Comparison of ENCODE assay signal across 18 mouse cellular contexts in genomic region chr15:82221104-82221860, GRCm38 (mm10). TPM values are rescaled to one million over a fixed set of nuclear protein-coding genes. Genes with fewer than 3 reads are reported as not detected.
DNase-seq lines count a peak whose midpoint lies in the region; TF ChIP-seq lines count a peak whose summit lies in the region.
"Had no signal": no experiment of that assay in that cellular context is flagged by ENCODE, and none has a peak within 500 bp of the region (broad histone marks: within the 10 kb centered on the region; RNA-seq: fewer than 3 reads in every experiment).

No protein-coding gene starts in this region.

- peak; percentile 31 for TF ChIP-seq CTCF in left cerebral cortex, adult 2 months (IDR thresholded peaks at IDR 0.05)
- no peak for TF ChIP-seq CTCF in bone marrow, adult 2 months (IDR thresholded peaks at IDR 0.05; ENCODE audit: control insufficient read depth, insufficient read depth, low read length)

- peak; percentile 26 to 51 for DNase-seq in cerebellum, postnatal 14 days
- no peak for DNase-seq in cerebellum, adult 11 months
- no peak for DNase-seq in left cerebral cortex, adult 2 months (ENCODE audit: extremely low spot score in 1 of 2, low spot score in 2 of 2)
- no peak for DNase-seq in left cerebral cortex, postnatal 4 days
- DNase-seq in B cell, adult 2 months = peak; percentile 67 to 71
- DNase-seq in adrenal gland, postnatal 25 days = no peak
- DNase-seq in embryo, embryonic 10.5 days (ENCODE audit: low spot score) = no peak
- DNase-seq: gastrocnemius, postnatal 14 days; kidney, postnatal 25 days; liver, embryonic 13.5 days had no signal

- H3K4me3 ChIP-seq in left cerebral cortex, adult 2 months = no peak overlapping the region
- no peak overlapping the region for H3K4me3 ChIP-seq in bone marrow, adult 2 months (replicated peaks; ENCODE audit: control insufficient read depth, low read depth, low read length)
- H3K4me3 ChIP-seq: erythroblast, embryonic 14.5 days; liver, embryonic 13.5 days had no signal

- H3K27ac ChIP-seq in left cerebral cortex, adult 2 months = no peak overlapping the region
- 0 out of 2 replicates have a peak overlapping the region, but pooled peaks have one; percentile 24 for H3K27ac ChIP-seq in bone marrow, adult 2 months (ENCODE audit: control insufficient read depth, insufficient read depth, low read depth, low read length, poor library complexity)
- H3K27ac ChIP-seq: liver, embryonic 13.5 days; macrophage had no signal

- peaks cover 15% of the 10 kb centered on the region for H3K4me1 ChIP-seq in bone marrow, adult 2 months (ENCODE audit: control insufficient read depth, insufficient read depth, low read length)

- TF ChIP-seq POLR2A in bone marrow, adult 2 months (IDR thresholded peaks at IDR 0.05; ENCODE audit: borderline replicate concordance, control insufficient read depth, low read depth, low read length) = no peak

- WGBS in bone marrow, adult 2 months = 76% methylated on average over 14 of the region's 14 CpGs

- intact Hi-C loops in left cerebral cortex, adult 2 months (cut with DNase I) = no loop called here
- intact Hi-C loops in left cerebral cortex, postnatal 4 days (cut with DNase I) = no loop called here

RNA-seq across cellular contexts. Expression of gene Tnfrsf13c, which starts 2.9 kb away (rescaled TPM):
- under 1 TPM; 0.29 to 0.47 TPM for total RNA-seq in left cerebral cortex, adult 2 months (2021)
- total RNA-seq in left cerebral cortex, postnatal 4 days (2021) = 1 to 10 TPM in 1 of 2 experiments, under 1 TPM in 1; 0.46 to 1.1 TPM
- 12.1 and 24.9 TPM in 2 replicates for polyA plus RNA-seq in bone marrow, adult 2 months (2011; ENCODE audit: insufficient read depth, insufficient read length, low replicate concordance, missing spikeins)
- total RNA-seq in adrenal gland, postnatal 25 days (2021) = 0.21 TPM in 1 of 2 replicates, not detected in the other
- total RNA-seq: gastrocnemius, postnatal 14 days had no signal

RNA-seq across cellular contexts. Expression of gene Shisa8, which starts 8.7 kb away (rescaled TPM):
- 1 to 10 TPM; 2.1 to 2.7 TPM for total RNA-seq in left cerebral cortex, adult 2 months (2021)
- total RNA-seq in left cerebral cortex, postnatal 4 days (2021) = 1 to 10 TPM; 1.5 to 2.0 TPM
- 0.77 and 1.9 TPM in 2 replicates for polyA plus RNA-seq in bone marrow, adult 2 months (2011; ENCODE audit: insufficient read depth, insufficient read length, low replicate concordance, missing spikeins)
- 0.24 and 0.48 TPM in 2 replicates for total RNA-seq in adrenal gland, postnatal 25 days (2021)
- polyA plus RNA-seq: activated CD4-positive, CD25-positive, alpha-beta regulatory T cell, adult 4 months; macrophage had no signal

RNA-seq across cellular contexts. Expression of gene Cenpm, which starts 23.3 kb away (rescaled TPM):
- 1 to 10 TPM; 3.1 to 4.8 TPM for total RNA-seq in left cerebral cortex, adult 2 months (2021)
- 1 to 10 TPM; 6.5 to 6.9 TPM for total RNA-seq in left cerebral cortex, postnatal 4 days (2021)
- 19.5 and 21.2 TPM in 2 replicates for polyA plus RNA-seq in bone marrow, adult 2 months (2011; ENCODE audit: insufficient read depth, insufficient read length, low replicate concordance, missing spikeins)
- 5.9 and 7.5 TPM in 2 replicates for total RNA-seq in adrenal gland, postnatal 25 days (2021)

RNA-seq across cellular contexts. Expression of gene 1500009C09Rik, which starts 30.9 kb away (rescaled TPM):
- total RNA-seq in left cerebral cortex, adult 2 months (2021) = 100 to 1,000 TPM in 1 of 2 experiments, 10 to 100 TPM in 1; 96.5 to 102 TPM
- total RNA-seq in left cerebral cortex, postnatal 4 days (2021) = 10 to 100 TPM; 70.9 to 77.4 TPM
- polyA plus RNA-seq in bone marrow, adult 2 months (2011; ENCODE audit: insufficient read depth, insufficient read length, low replicate concordance, missing spikeins) = not detected in 2 replicates
- 0.62 TPM in 1 of 2 replicates, not detected in the other for total RNA-seq in adrenal gland, postnatal 25 days (2021)
- total RNA-seq: common myeloid progenitor, adult 5-6 weeks; gastrocnemius, postnatal 14 days had no signal
- polyA plus RNA-seq: activated CD4-positive, CD25-positive, alpha-beta regulatory T cell, adult 4 months; erythroblast, embryonic 14.5 days; heart, embryonic 16.5 days; intestine, embryonic 16.5 days; liver, embryonic 13.5 days; macrophage; thymus, postnatal 0 days had no signal

RNA-seq across cellular contexts. Expression of gene Sept3, which starts 53.4 kb away (rescaled TPM):
- total RNA-seq in left cerebral cortex, adult 2 months (2021) = 100 to 1,000 TPM; 489 to 520 TPM
- total RNA-seq in left cerebral cortex, postnatal 4 days (2021) = 100 to 1,000 TPM; 666 to 687 TPM
- polyA plus RNA-seq in bone marrow, adult 2 months (2011; ENCODE audit: insufficient read depth, insufficient read length, low replicate concordance, missing spikeins) = 2.0 TPM in 1 of 2 replicates, not detected in the other
- 3.0 and 4.3 TPM in 2 replicates for total RNA-seq in adrenal gland, postnatal 25 days (2021)
- polyA plus RNA-seq: activated CD4-positive, CD25-positive, alpha-beta regulatory T cell, adult 4 months; erythroblast, embryonic 14.5 days had no signal

Comparison
In these comparisons a context has a peak if more than half of its experiments do, and no peak if none do; other contexts are left out.
1. DNase-seq: peak in cerebellum, postnatal 14 days (2 of 2) and B cell, adult 2 months (2 of 2); none in cerebellum, adult 11 months (single experiment), left cerebral cortex, adult 2 months (0 of 2), left cerebral cortex, postnatal 4 days (single experiment), adrenal gland, postnatal 25 days (single experiment) and embryo, embryonic 10.5 days (single experiment).